Mouse (Mus musculus) lung, postnatal 36 days (tissue): ENCODE measurements at regions not wholly inside any gene's neighbourhood (a gene's known extent, or its start where the extent isn't known, plus 50 kb on each side); places are given as distances from the start of the nearest gene placed in this dataset.

Experiments used
- DNase-seq: peaks from one replicate; pipeline ENCODE4 v3.0.0; 2022; ENCODE audit warnings: mixed read lengths

DNA sequence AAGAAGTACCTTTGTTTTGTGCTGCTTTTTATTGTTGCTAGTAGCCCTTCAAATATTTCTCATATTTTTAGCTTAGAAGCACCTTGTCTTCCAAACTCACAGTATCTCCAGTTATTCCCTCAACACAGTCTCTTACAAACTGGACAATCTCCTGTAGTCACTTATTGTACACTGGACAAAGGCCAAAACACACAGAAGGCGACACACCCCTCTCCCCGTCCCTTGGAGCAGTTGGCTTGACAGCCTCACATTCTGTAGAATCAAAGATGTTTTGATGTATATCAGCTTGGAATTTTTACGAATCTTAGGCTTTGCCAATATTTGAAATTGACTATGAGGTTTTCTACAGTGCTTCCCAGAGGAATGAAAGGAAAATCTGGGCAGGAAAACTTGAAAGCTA lies 309.8 kb upstream of the Gm5148 start:
- DNase-seq = peak; percentile 32

GRCm38 (mm10) chr3:38014768-38015167 lies 290.5 kb upstream of the Gm5148 start:
- peak; percentile 5 for DNase-seq

DNA sequence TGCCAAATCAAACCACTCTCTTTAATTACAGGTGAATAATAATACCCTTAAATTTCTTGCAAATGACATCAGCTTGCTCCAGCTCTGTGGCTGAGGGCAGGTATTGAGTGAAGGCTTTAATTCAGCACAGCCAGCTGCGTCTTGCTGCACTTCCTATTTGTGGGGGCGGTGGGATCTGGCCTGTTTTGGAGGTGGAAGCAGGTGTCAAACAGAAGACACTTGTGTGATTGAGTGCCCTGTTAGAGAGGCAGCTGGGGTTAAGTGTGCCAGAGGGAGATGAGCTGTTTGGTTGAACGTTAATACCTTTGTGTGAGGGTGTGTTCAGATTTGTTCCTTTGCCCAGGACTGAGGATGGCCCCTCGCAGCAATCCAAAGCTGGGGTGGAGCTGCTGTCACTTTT lies 284.9 kb upstream of the Gm5148 start:
- DNase-seq = no peak

GRCm38 (mm10) chr3:38008321-38008720 lies 284.0 kb upstream of the Gm5148 start:
- DNase-seq = no peak

GRCm38 (mm10) chr3:38007626-38008025 lies 283.3 kb upstream of the Gm5148 start:
- no peak for DNase-seq

DNA sequence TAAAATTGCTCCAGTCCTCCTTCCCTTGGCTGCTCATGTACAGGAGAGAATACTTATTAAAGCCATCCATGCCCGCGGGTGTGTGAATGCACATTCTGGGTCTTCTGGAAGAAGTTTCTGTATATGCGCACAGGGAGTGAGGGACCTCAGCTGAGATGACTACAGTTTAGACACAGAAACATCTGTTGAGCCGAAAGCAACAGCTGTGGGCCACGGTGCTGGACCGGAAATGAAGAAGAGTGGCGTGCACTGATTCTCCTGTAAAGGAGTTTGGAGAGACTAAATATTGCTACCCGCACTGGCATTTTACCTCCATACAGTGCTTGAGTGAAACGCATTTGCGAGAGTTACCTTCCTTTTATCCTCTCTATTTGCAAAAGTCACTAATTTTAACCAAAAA lies 278.0 kb upstream of the Gm5148 start:
- no peak for DNase-seq

GRCm38 (mm10) chr3:37999779-38000178 lies 275.5 kb upstream of the Gm5148 start:
- no peak for DNase-seq

DNA sequence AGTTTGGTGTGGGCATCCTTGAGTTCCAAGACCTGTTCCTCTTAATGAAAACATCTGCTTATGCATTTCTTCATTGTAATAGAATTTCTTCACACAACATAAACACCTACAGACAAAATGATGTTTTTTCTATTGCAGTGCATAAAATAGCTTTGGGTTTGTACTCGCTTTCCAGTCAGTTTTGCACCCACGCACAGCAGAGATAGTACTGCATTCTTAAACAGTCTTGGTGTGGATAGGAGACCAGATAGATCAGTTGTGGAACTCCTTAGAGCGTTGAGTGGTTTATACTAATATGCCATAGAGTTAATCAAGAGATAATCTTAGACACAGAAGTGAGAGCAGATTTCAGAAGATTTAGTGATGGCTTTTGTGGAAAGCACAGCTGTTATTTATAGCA lies 273.7 kb upstream of the Gm5148 start:
- no peak for DNase-seq

DNA sequence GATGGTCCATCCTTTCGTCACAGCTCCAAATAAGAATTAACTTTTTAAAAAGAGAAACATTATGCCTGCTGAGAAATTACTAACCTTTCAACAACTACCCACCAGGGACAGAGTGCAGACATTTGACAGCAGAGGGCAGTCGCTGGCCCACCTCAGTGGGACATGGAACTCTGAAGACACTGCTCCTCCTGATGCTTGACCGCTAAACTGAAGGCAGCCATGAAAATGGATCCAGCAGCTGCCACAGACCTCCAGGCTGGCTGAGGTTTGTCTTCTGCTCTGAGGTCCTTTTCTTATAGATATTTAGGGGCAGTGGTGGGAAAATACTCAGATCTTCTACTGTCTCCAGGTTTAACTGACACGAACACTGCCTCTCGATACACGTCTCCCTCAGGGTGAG lies 265.7 kb upstream of the Gm5148 start:
- no peak for DNase-seq

DNA sequence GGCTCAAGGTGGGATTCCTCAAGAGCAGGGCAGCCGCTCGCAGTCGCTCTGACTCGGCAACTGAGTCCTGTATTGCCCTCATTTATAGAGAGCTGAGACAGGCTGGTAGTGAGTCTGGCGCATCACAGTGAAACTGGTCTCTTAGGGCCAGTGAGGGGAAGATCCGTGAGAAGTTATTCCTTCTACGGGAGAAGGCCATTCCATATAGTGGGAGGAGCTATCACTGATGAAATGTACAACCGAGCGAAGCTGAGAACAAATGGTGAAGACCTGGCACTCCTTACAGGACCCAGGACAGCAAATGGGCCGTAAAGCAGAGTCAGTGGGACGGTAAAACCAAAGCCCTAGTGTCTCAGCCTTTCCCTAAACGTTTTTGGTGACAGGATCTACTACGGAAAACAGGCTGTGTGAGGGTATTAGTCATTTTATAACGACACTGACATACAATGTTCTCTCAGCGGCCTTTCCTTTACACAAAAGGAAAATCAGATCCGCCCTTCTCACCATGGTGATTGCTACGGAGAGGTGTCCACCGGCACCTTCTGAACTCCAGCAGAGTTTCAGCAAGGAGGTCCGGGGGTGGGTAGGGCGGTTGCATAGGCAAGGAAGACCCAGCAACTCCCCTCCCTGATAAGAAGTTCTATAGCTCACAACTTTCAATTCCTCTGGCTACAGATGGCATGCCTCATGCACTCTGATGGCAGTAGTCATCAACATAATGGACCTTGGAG lies 263.6 kb upstream of the Gm5148 start:
- no peak for DNase-seq

- no peak for DNase-seq
Observed at GRCm38 (mm10) chr3:37987007-37987774, 262.9 kb upstream of the Gm5148 start.

- DNase-seq = no peak
Observed at GRCm38 (mm10) chr3:37984706-37985105, 260.4 kb upstream of the Gm5148 start.

DNA sequence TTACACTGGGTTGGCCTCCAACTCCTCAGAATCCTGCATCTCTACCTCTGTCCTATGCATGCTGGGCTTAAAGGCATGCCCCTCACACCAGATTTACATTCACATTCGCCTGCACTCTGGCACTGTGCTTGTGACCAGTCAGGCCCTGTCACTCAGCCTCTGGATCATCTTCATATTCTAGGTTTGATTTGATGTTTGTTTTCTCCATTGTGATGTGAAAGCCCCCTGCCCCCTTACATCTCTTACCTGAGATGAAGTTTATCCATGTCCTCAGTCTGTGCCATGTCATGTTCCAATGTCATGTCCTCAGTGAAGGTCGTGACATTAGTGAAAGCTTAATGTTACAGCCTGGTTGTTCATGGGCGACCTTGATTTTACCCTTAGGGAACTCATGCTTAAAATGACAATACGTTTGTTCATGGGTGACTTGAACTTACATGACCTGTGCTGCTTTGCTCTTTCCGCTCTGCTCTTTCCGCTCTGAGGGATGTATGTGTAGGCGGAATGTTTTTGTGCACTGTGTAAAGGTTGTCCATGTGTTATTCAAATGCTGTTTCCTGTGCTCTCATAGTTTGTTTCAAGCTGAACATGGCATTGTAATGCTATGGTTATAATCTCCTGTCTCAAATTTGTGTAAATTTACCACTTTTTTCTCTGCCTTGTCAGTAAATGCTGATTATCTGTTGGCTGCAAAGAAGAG lies 257.3 kb upstream of the Gm5148 start:
- peak; percentile 20 for DNase-seq

DNA sequence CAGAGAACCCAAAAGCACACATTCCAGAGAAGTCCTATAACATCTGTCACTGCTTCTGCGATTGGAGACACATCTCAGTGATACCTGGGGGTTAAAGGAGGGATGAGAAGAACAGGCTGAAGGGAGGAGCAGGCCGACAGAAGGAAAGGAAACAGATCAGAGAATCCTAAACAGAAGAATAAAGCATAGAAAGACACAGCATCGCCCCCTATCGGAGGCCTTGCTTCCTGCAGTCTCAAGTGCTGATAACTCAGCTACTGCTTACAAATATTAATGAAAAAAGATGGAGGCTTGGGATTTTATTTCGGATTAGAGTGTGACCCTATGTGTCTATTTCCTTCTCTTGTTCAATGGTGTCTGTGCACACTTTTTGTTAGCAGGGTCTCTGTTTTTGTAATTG lies 255.6 kb upstream of the Gm5148 start:
- DNase-seq = peak; percentile 54

DNA sequence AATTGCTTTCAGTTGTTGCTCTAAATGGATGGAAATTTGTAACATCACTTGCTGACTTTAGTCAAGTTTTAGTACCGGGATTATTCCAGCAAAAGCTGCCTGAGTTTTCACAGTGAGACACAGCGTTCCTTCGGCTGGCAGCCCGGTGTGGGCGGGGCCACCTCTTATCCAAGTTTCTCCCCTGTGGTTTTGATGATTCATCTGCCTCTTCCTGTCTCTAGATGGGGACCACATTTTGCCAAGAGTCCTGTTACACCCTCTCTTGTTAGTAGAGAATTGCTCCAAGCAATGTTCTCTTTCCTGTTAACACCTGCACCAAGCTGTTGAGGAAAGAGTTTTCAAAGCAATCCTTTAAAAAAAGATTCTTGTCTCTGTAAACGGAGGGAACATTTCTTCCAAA lies 254.2 kb upstream of the Gm5148 start:
- peak; percentile 93 for DNase-seq

DNA sequence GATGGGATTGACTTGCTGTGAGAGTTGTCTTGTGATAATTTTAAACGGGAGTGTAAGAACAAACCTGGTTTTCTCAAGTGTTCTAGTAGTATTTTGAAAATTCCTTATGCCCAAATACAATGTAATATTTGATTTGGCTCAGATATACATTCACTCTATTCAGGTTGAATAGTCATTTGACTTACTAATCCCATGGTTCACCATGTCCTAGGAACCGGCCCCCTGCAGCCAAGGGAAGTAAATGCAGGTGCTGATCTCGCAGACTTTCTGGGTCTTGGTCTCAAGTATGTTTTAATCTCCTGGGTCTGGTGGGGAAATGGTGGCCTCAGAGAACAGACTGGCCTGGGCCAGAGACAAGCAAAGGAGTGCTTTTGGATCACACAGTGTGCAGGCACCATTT lies 253.2 kb upstream of the Gm5148 start:
- no peak for DNase-seq

DNA sequence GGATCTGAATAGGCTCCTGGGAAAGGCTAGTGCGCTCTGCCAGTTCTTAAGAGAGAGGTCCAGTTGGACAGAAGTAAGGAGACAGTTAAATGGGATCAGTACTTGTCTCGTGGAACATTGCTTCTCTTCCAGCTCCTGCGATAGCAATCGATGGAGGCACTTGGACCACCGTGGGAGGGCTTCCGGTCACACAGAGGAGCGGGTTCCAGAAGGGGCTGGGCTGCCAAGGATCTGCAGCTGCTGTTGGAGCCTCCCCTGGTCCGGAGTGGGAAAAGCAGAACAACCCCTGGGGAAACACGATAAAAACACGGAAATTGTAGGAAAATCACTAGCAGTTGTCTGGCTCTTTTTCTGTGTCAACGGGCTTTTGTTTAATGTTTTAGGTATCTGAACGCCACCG lies 252.3 kb upstream of the Gm5148 start:
- DNase-seq = peak; percentile 82

GRCm38 (mm10) chr3:37975194-37975756 lies 251.0 kb upstream of the Gm5148 start:
- peak; percentile 71 for DNase-seq

DNA sequence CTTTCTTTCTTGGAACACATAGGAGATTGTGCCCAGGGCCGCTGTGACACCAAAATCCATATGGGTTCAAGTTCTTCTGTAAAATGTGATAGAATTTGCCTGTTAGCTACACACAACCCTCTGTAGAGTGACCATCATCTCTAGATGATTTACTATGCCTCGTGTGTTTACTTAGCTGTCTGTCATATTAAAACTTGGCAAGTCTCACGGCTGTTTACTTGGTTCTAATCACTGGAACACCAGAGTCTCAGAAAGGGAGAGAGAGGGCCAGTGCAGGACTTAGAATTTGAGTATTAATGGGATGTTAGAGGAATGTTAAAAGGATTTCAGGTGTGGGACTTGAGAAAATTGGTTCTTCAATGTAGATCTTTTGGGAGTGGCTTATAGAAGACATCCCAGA lies 248.6 kb upstream of the Gm5148 start:
- DNase-seq = peak; percentile 11

DNA sequence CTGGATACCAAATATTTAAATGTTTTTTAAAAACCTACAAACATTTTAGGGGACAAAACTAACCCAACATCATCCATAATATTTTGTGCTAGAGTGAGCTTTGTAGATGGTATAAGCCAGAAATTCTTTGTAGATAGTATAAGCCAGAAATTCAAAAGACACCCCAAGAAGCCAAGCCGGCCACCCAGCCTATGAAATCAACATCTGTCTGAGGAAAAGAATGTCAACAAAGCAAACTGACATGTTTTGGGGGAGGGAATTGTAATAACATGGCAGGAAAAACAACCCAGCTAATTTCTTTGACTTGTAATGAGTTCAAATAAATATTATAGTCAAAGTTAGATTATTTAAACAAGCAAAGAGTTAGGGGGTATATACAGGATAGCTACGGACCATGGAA lies 246.9 kb upstream of the Gm5148 start:
- no peak for DNase-seq

- no peak for DNase-seq
Observed at GRCm38 (mm10) chr3:37968654-37969053, 244.4 kb upstream of the Gm5148 start.

DNA sequence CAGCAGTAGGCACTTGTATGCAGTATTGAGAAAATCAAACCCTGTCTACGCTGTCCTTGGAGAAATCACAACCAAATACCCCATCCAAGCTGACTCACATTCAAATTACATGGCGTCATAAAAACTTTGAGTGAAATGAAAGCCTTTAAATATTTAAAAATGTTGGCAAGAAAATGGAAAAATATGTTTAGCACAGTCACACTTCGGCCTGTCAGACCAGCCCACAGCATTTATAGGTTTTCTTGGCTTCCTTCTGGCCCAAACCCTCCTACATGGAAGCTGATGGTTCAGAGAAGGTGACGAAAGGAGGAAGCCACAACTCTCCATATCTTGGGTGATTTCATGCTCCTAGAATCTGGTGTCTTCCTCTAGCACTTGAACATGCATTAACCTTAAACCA lies 240.9 kb upstream of the Gm5148 start:
- DNase-seq = no peak

GRCm38 (mm10) chr3:37964083-37964482 lies 239.8 kb upstream of the Gm5148 start:
- no peak for DNase-seq

DNA sequence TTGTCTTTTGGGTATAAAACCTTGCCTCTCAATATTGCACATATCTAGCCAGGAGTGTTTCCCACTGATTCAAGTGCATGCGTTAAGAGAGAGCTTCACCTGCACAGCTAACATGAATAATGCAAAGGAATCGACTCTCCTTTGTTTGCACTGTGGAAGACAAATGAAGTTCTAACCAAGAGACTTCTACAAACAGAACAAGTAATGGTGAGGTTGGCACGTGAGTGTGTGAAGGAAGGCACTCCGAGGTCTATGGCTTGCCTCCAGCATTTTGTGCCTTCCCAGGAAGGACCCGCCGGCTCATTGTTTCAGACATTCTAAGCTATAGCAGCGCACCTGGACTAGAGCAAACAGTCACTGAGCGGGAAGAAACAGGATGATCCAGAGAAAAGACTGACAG lies 238.5 kb upstream of the Gm5148 start:
- DNase-seq = no peak
